Mouse (Mus musculus) forebrain, embryonic 11.5 days (tissue): ENCODE measurements around the gene Mea1. TPM values are rescaled to one million over a fixed set of nuclear protein-coding genes. Genes with fewer than 3 reads are reported as not detected.

Experiments
- ATAC-seq: fragments of 200-750 bp; cut with Nextera tagmentation; replicated peaks from 2 replicates; pipeline ENCODE4 v1.8.0; 2017; ENCODE audit warnings: moderate TSS enrichment; ENCODE audit not compliant: low FRiP score
- DNase-seq: peaks from one replicate; pipeline ENCODE4 v3.0.0-alpha.2; 2017; ENCODE audit warnings: low spot score
- H3K27ac ChIP-seq: fragments of 300-500 bp; sonication (generic); 2 replicates; pipeline ENCODE4 v1.5.1; 2014; ENCODE audit warnings: low read depth, low read length
- H3K27me3 ChIP-seq: fragments of 300-500 bp; sonication (generic); 2 replicates; pipeline ENCODE4 v1.6.1; 2014; ENCODE audit warnings: mild to moderate bottlenecking, low read length, mixed read lengths; ENCODE audit not compliant: control insufficient read depth, insufficient read depth
- H3K36me3 ChIP-seq: fragments of 300-500 bp; sonication (generic); 2 replicates; pipeline ENCODE4 v1.6.1; 2014; ENCODE audit warnings: mild to moderate bottlenecking, low read length, moderate library complexity, mixed read lengths; ENCODE audit not compliant: control insufficient read depth, insufficient read depth
- H3K4me1 ChIP-seq: fragments of 300-500 bp; sonication (generic); replicated peaks from 2 replicates; pipeline ENCODE4 v1.6.1; 2014; ENCODE audit warnings: low read length, mixed read lengths; ENCODE audit not compliant: control insufficient read depth, insufficient read depth
- H3K4me2 ChIP-seq: fragments of 300-500 bp; sonication (generic); 2 replicates; pipeline ENCODE4 v1.6.1; 2014; ENCODE audit warnings: low read depth, mild to moderate bottlenecking, low read length, moderate library complexity, mixed read lengths; ENCODE audit not compliant: severe bottlenecking
- H3K4me3 ChIP-seq: fragments of 300-500 bp; sonication (generic); 2 replicates; pipeline ENCODE4 v1.5.1; 2014; ENCODE audit warnings: low read depth, low read length
- H3K9ac ChIP-seq: fragments of 300-500 bp; sonication (generic); 2 replicates; pipeline ENCODE4 v1.6.1; 2014; ENCODE audit warnings: low read length
- H3K9me3 ChIP-seq: fragments of 300-500 bp; sonication (generic); 2 replicates; pipeline ENCODE4 v1.6.1; 2016; ENCODE audit warnings: low read length, mixed read lengths; ENCODE audit not compliant: control insufficient read depth
- WGBS: fragments of 180-500 bp; shearing (Covaris S2); extraction: QIAGEN DNeasy Blood & Tissue Kit; methylation state at CpG from one replicate; pipeline ENCODE4 v1.1.7; 2014; 5-methylcytosine and 5-hydroxymethylcytosine counted together
- polyA plus RNA-seq: library from polyadenylated mRNA; unstranded; fragments of >200 nt; fragmentation: Nextera tagmentation; extraction: Ambion mirVana; gene quantifications from 2 replicates; pipeline ENCODE4 v1.2.1, GENCODE M21; 2014

Gene Mea1
- polyA plus RNA-seq, 1 experiment from 2014 or later: 167 TPM

GRCm38 (mm10) chr17:46694517-46695063 is 16.0 kb downstream of the Mea1 start:
- no peaks in the 10 kb centered on the region for H3K27me3 ChIP-seq
- no peak overlapping the region for H3K27ac ChIP-seq
- DNase-seq (no peak), ATAC-seq (no peak)
- WGBS: 86% methylated on average over 1 of the region's 1 CpGs
- no peaks in the 10 kb centered on the region for H3K9me3 ChIP-seq
- H3K36me3 ChIP-seq: no peaks in the 10 kb centered on the region; the same call in 1 of the 2 replicates
- H3K9ac ChIP-seq: no peak overlapping the region
- H3K4me1 ChIP-seq: no peaks in the 10 kb centered on the region
- H3K4me2 ChIP-seq: no peak overlapping the region
- H3K4me3 ChIP-seq: no peak overlapping the region

- H3K4me2 ChIP-seq: no peak overlapping the region
- WGBS: 91% methylated on average over 6 of the region's 6 CpGs
- H3K27ac ChIP-seq: no peak overlapping the region
- peaks cover 11% of the 10 kb centered on the region for H3K4me1 ChIP-seq
- no peaks in the 10 kb centered on the region for H3K9me3 ChIP-seq
- ATAC-seq: no peak
- no peak for DNase-seq
- H3K27me3 ChIP-seq: no peaks in the 10 kb centered on the region
- H3K36me3 ChIP-seq: no peaks in the 10 kb centered on the region; the same call in 1 of the 2 replicates
- no peak overlapping the region for H3K4me3 ChIP-seq
- no peak overlapping the region for H3K9ac ChIP-seq
Observed at GRCm38 (mm10) chr17:46698515-46698914, 19.9 kb downstream of the Mea1 start.

GRCm38 (mm10) chr17:46699245-46699644 is 20.7 kb downstream of the Mea1 start:
- WGBS: 92% methylated on average over 5 of the region's 5 CpGs
- Histone ChIP-seq H3K27ac (no peak overlapping the region), H3K4me1 (peaks cover 16% of the 10 kb centered on the region), H3K4me3 (no peak overlapping the region), H3K9me3 (no peaks in the 10 kb centered on the region), H3K4me2 (no peak overlapping the region), H3K27me3 (no peaks in the 10 kb centered on the region), H3K36me3 (no peaks in the 10 kb centered on the region; the same call in 1 of the 2 replicates), H3K9ac (no peak overlapping the region)
- DNase-seq: no peak
- no peak for ATAC-seq

- Histone ChIP-seq H3K36me3 (no peaks in the 10 kb centered on the region; the same call in 1 of the 2 replicates), H3K4me3 (no peak overlapping the region), H3K9ac (no peak overlapping the region), H3K9me3 (no peaks in the 10 kb centered on the region), H3K4me2 (no peak overlapping the region), H3K27me3 (no peaks in the 10 kb centered on the region), H3K27ac (no peak overlapping the region), H3K4me1 (peaks cover 16% of the 10 kb centered on the region)
- ATAC-seq: no peak
- WGBS: 86% methylated on average over 3 of the region's 3 CpGs
- DNase-seq: no peak
Observed at GRCm38 (mm10) chr17:46699912-46700311, 21.3 kb downstream of the Mea1 start.

- Histone ChIP-seq H3K9ac (no peak overlapping the region), H3K4me2 (no peak overlapping the region)
- 87% methylated on average over 12 of the region's 12 CpGs for WGBS
Observed at GRCm38 (mm10) chr17:46701489-46701888, 22.9 kb downstream of the Mea1 start.

GRCm38 (mm10) chr17:46702100-46702499 is 23.5 kb downstream of the Mea1 start:
- no peak overlapping the region for H3K27ac ChIP-seq
- H3K4me1 ChIP-seq: peaks cover 21% of the 10 kb centered on the region
- no peaks in the 10 kb centered on the region; the same call in 1 of the 2 replicates for H3K36me3 ChIP-seq
- H3K9ac ChIP-seq: no peak overlapping the region
- WGBS: 92% methylated on average over 12 of the region's 12 CpGs
- ATAC-seq: no peak
- DNase-seq: no peak
- no peaks in the 10 kb centered on the region for H3K9me3 ChIP-seq
- no peak overlapping the region for H3K4me3 ChIP-seq
- H3K4me2 ChIP-seq: no peak overlapping the region
- no peaks in the 10 kb centered on the region for H3K27me3 ChIP-seq

More at GRCm38 (mm10) chr17:46701489-46701888, 22.9 kb downstream of the Mea1 start:
- ATAC-seq (no peak), DNase-seq (no peak)
- no peak overlapping the region for H3K27ac ChIP-seq
- no peaks in the 10 kb centered on the region; the same call in 1 of the 2 replicates for H3K36me3 ChIP-seq
- no peaks in the 10 kb centered on the region for H3K9me3 ChIP-seq
- H3K27me3 ChIP-seq: no peaks in the 10 kb centered on the region
- H3K4me1 ChIP-seq: peaks cover 21% of the 10 kb centered on the region
- no peak overlapping the region for H3K4me3 ChIP-seq

- no peak overlapping the region for H3K4me3 ChIP-seq
- H3K36me3 ChIP-seq: no peaks in the 10 kb centered on the region; the same call in 1 of the 2 replicates
- DNase-seq (no peak), ATAC-seq (no peak)
- H3K9ac ChIP-seq: peak overlapping the region; percentile 92; the same call in 1 of the 2 replicates
- no peaks in the 10 kb centered on the region for H3K27me3 ChIP-seq
- H3K4me2 ChIP-seq: peak overlapping the region; percentile 58; the same call in 1 of the 2 replicates
- peaks cover 21% of the 10 kb centered on the region for H3K4me1 ChIP-seq
- H3K9me3 ChIP-seq: no peaks in the 10 kb centered on the region
- H3K27ac ChIP-seq: no peak overlapping the region
- WGBS: 90% methylated on average over 5 of the region's 5 CpGs
Observed at GRCm38 (mm10) chr17:46702506-46702905, 23.9 kb downstream of the Mea1 start.

- H3K36me3 ChIP-seq: no peaks in the 10 kb centered on the region; the same call in 1 of the 2 replicates
- peak overlapping the region; percentile 80 for H3K27ac ChIP-seq
- 4% methylated on average over 32 of the region's 41 CpGs for WGBS
- H3K4me3 ChIP-seq: peak overlapping the region; percentile 90
- peak overlapping the region; percentile 92 for H3K9ac ChIP-seq
- H3K27me3 ChIP-seq: no peaks in the 10 kb centered on the region
- no peak for DNase-seq
- H3K4me1 ChIP-seq: peaks cover 21% of the 10 kb centered on the region
- no peaks in the 10 kb centered on the region for H3K9me3 ChIP-seq
- H3K4me2 ChIP-seq: peak overlapping the region; percentile 58
- ATAC-seq: peak; percentile 75
Observed at GRCm38 (mm10) chr17:46703971-46704886, 25.6 kb downstream of the Mea1 start.
